Mouse (Mus musculus): ENCODE measurements at regions not wholly inside any gene's neighbourhood (a gene's known extent, or its start where the extent isn't known, plus 50 kb on each side); places are given as distances from the start of the nearest gene placed in this dataset.

- Histone ChIP-seq H3K4me2 (ENCODE audit: insufficient read depth, low read depth, poor library complexity, severe bottlenecking) (no peak overlapping the region), H3K9me3 (replicated peaks; ENCODE audit: low read length) (no peaks in the 10 kb centered on the region), H3K4me1 (ENCODE audit: control insufficient read depth in 1 of 2, insufficient read depth in 2 of 2) (no peaks in the 10 kb centered on the region), H3K36me3 (replicated peaks in 1 of 2; ENCODE audit: control insufficient read depth in 1 of 2, insufficient read depth in 1 of 2, low read length in 1 of 2) (no peaks in the 10 kb centered on the region), H3K4me3 (replicated peaks in 1 of 3; ENCODE audit: low read depth in 2 of 3, low read length in 2 of 3, poor library complexity in 1 of 3) (no peak overlapping the region), H3K27ac (ENCODE audit: insufficient read depth, low read depth) (no peak overlapping the region), H3K27me3 (replicated peaks) (no peaks in the 10 kb centered on the region), H3K79me2 (replicated peaks; ENCODE audit: control insufficient read depth, extremely low read depth, insufficient read depth, poor library complexity, severe bottlenecking) (no peaks in the 10 kb centered on the region), H3K9ac (ENCODE audit: insufficient read depth, low read depth) (no peak overlapping the region)
- in situ Hi-C loops (cut with MboI; ENCODE audit: low pct_ligation_motif_present, low pct_unique_long_range_greater_than_20kb, low sequenced_read_pairs): no loop called here
- no peak for DNase-seq (ENCODE audit: extremely low read depth)
- TF ChIP-seq MAZ (IDR thresholded peaks at IDR 0.05; ENCODE audit: low read depth, low read length) (no peak), TBP (conservative IDR thresholded peaks at IDR 0.05; ENCODE audit: low read depth, low read length) (no peak), ZKSCAN1 (IDR thresholded peaks at IDR 0.05; ENCODE audit: borderline replicate concordance, low read depth, low read length) (no peak), ELF1 (IDR thresholded peaks at IDR 0.05; ENCODE audit: low read depth, low read length) (no peak), NRF1 (IDR thresholded peaks at IDR 0.05; ENCODE audit: low read depth, low read length) (no peak), POLR2AphosphoS2 (IDR thresholded peaks at IDR 0.05; ENCODE audit: low read depth, low read length) (no peak), SMC3 (IDR thresholded peaks at IDR 0.05; ENCODE audit: low read depth, low read length) (no peak), MAFK (IDR thresholded peaks at IDR 0.05; ENCODE audit: insufficient replicate concordance, low read length) (no peak), MXI1 (IDR thresholded peaks at IDR 0.05; ENCODE audit: low read depth, low read length) (no peak), GABPA (IDR thresholded peaks at IDR 0.05; ENCODE audit: insufficient replicate concordance, low read depth, low read length) (no peak), CTCF (conservative IDR thresholded peaks at IDR 0.05 in 1 of 2, IDR thresholded peaks at IDR 0.05 in 1 of 2; ENCODE audit: low read depth in 2 of 2, low read length in 2 of 2) (no peak), EP300 (IDR thresholded peaks at IDR 0.05; ENCODE audit: low read length) (no peak), POLR2A (IDR thresholded peaks at IDR 0.05; ENCODE audit: low read depth, low read length) (no peak), MEF2A (IDR thresholded peaks at IDR 0.05; ENCODE audit: borderline replicate concordance, low read depth, low read length) (no peak), CHD1 (IDR thresholded peaks at IDR 0.05; ENCODE audit: low read depth, low read length) (no peak), HCFC1 (IDR thresholded peaks at IDR 0.05; ENCODE audit: low read depth, low read length) (no peak), ZNF384 (IDR thresholded peaks at IDR 0.05; ENCODE audit: low read depth, low read length) (no peak), ZMIZ1 (IDR thresholded peaks at IDR 0.05; ENCODE audit: low read depth, low read length) (no peak), USF2 (conservative IDR thresholded peaks at IDR 0.05; ENCODE audit: low read depth, low read length) (no peak), ETS1 (conservative IDR thresholded peaks at IDR 0.05; ENCODE audit: low read depth, low read length) (no peak)
- dilution Hi-C loops (cut with MboI; ENCODE audit: extremely low pct_ligation_motif_present, extremely low pct_unique_long_range_greater_than_20kb, low sequenced_read_pairs): no loop called here
These were observed 604.7 kb downstream of the Ipo11 start for GRCm38 (mm10) chr13:106332025-106332424.

GRCm38 (mm10) chr13:106318980-106319379 is 617.8 kb downstream of the Ipo11 start:
- Histone ChIP-seq H3K9me3 (replicated peaks; ENCODE audit: low read length) (no peaks in the 10 kb centered on the region), H3K27ac (ENCODE audit: insufficient read depth, low read depth) (no peak overlapping the region), H3K4me2 (ENCODE audit: insufficient read depth, low read depth, poor library complexity, severe bottlenecking) (no peak overlapping the region), H3K9ac (ENCODE audit: insufficient read depth, low read depth) (no peak overlapping the region), H3K4me1 (ENCODE audit: control insufficient read depth in 1 of 2, insufficient read depth in 2 of 2) (no peaks in the 10 kb centered on the region), H3K4me3 (replicated peaks in 1 of 3; ENCODE audit: low read depth in 2 of 3, low read length in 2 of 3, poor library complexity in 1 of 3) (no peak overlapping the region), H3K36me3 (replicated peaks in 1 of 2; ENCODE audit: control insufficient read depth in 1 of 2, insufficient read depth in 1 of 2, low read length in 1 of 2) (no peaks in the 10 kb centered on the region), H3K79me2 (replicated peaks; ENCODE audit: control insufficient read depth, extremely low read depth, insufficient read depth, poor library complexity, severe bottlenecking) (no peaks in the 10 kb centered on the region), H3K27me3 (replicated peaks) (no peaks in the 10 kb centered on the region)
- TF ChIP-seq ETS1 (conservative IDR thresholded peaks at IDR 0.05; ENCODE audit: low read depth, low read length): no peak
- TF ChIP-seq CTCF (conservative IDR thresholded peaks at IDR 0.05 in 1 of 2, IDR thresholded peaks at IDR 0.05 in 1 of 2; ENCODE audit: low read depth in 2 of 2, low read length in 2 of 2): no peak
- no peak for TF ChIP-seq E2F4 (IDR thresholded peaks at IDR 0.05; ENCODE audit: insufficient replicate concordance, low read depth, low read length)
- TF ChIP-seq MXI1 (IDR thresholded peaks at IDR 0.05; ENCODE audit: low read depth, low read length): no peak
- TF ChIP-seq BHLHE40 (IDR thresholded peaks at IDR 0.05; ENCODE audit: low read depth, low read length): no peak
- no peak for TF ChIP-seq JUN (IDR thresholded peaks at IDR 0.05; ENCODE audit: insufficient read depth, low read depth, low read length)
- no peak for TF ChIP-seq ZMIZ1 (IDR thresholded peaks at IDR 0.05; ENCODE audit: low read depth, low read length)
- no peak for TF ChIP-seq RAD21 (IDR thresholded peaks at IDR 0.05; ENCODE audit: low read depth, low read length)
- TF ChIP-seq SIN3A (IDR thresholded peaks at IDR 0.05; ENCODE audit: low read length): no peak
- no peak for TF ChIP-seq CHD1 (IDR thresholded peaks at IDR 0.05; ENCODE audit: low read depth, low read length)
- TF ChIP-seq ZC3H11A (IDR thresholded peaks at IDR 0.05; ENCODE audit: low read depth, low read length): no peak
- TF ChIP-seq CHD2 (IDR thresholded peaks at IDR 0.05; ENCODE audit: low read length): no peak
- no peak for TF ChIP-seq ZKSCAN1 (IDR thresholded peaks at IDR 0.05; ENCODE audit: borderline replicate concordance, low read depth, low read length)
- no peak for TF ChIP-seq TBP (conservative IDR thresholded peaks at IDR 0.05; ENCODE audit: low read depth, low read length)
- no peak for TF ChIP-seq SMC3 (IDR thresholded peaks at IDR 0.05; ENCODE audit: low read depth, low read length)
- TF ChIP-seq TCF12 (IDR thresholded peaks at IDR 0.05; ENCODE audit: low read depth, low read length): no peak
- no peak for TF ChIP-seq MAZ (IDR thresholded peaks at IDR 0.05; ENCODE audit: low read depth, low read length)
- dilution Hi-C loops (cut with MboI; ENCODE audit: extremely low pct_ligation_motif_present, extremely low pct_unique_long_range_greater_than_20kb, low sequenced_read_pairs): no loop called here
- in situ Hi-C loops (cut with MboI; ENCODE audit: low pct_ligation_motif_present, low pct_unique_long_range_greater_than_20kb, low sequenced_read_pairs): no loop called here
- no peak for DNase-seq (ENCODE audit: extremely low read depth)

Data from CH12.LX (cell line).